Mouse (Mus musculus) cerebellum, adult 8-10 months (tissue): Measurements from ENCODE around the gene Dip2b.
"Not testable (repeated sequence)": the region's sequence is repeated elsewhere in the genome, so short reads cannot be mapped to it uniquely, and the experiment has no call there.

ENCODE experiments used
- DNase-seq: peaks from one replicate; pipeline ENCODE4 v3.0.0; 2022

Dip2b gene

GRCm38 (mm10) chr15:100227663-100228534 lies 189.4 kb downstream of the Dip2b start, which contains the start of gene Atf1:
TSS of gene Atf1 (plus strand) at chr15:100227819.
- DNase-seq: peak; percentile 94

- DNase-seq: no peak
Measured at GRCm38 (mm10) chr15:100228535-100229336, 190.3 kb downstream of the Dip2b start.

- DNase-seq: no peak
Measured at GRCm38 (mm10) chr15:100230655-100231054, 192.2 kb downstream of the Dip2b start.

GRCm38 (mm10) chr15:100231616-100232525 lies 193.4 kb downstream of the Dip2b start:
- DNase-seq: no peak

GRCm38 (mm10) chr15:100235208-100235965 lies 196.9 kb downstream of the Dip2b start:
- no peak for DNase-seq

GRCm38 (mm10) chr15:100236952-100237351 lies 198.5 kb downstream of the Dip2b start:
- DNase-seq: no peak

- no peak for DNase-seq
Measured at GRCm38 (mm10) chr15:100241780-100242179, 203.3 kb downstream of the Dip2b start.

- DNase-seq: no peak
Measured at GRCm38 (mm10) chr15:100245951-100246350, 207.5 kb downstream of the Dip2b start.

GRCm38 (mm10) chr15:100247296-100247695 lies 208.8 kb downstream of the Dip2b start:
- no peak for DNase-seq

- DNase-seq: no peak
Measured at GRCm38 (mm10) chr15:100248665-100249433, 210.4 kb downstream of the Dip2b start.

- DNase-seq: no peak
Measured at GRCm38 (mm10) chr15:100251153-100251780, 212.8 kb downstream of the Dip2b start.

- DNase-seq: no peak
Measured at GRCm38 (mm10) chr15:100256386-100256785, 217.9 kb downstream of the Dip2b start.

GRCm38 (mm10) chr15:100257305-100257704 lies 218.8 kb downstream of the Dip2b start:
- DNase-seq: no peak

- no peak for DNase-seq
Measured at GRCm38 (mm10) chr15:100258646-100259425, 220.4 kb downstream of the Dip2b start.

GRCm38 (mm10) chr15:100260351-100260750 lies 221.9 kb downstream of the Dip2b start:
- not testable (repeated sequence) for DNase-seq

GRCm38 (mm10) chr15:100263246-100263905 lies 224.9 kb downstream of the Dip2b start:
- peak; percentile 18 for DNase-seq

- no peak for DNase-seq
Measured at GRCm38 (mm10) chr15:100265586-100266325, 227.3 kb downstream of the Dip2b start.

GRCm38 (mm10) chr15:100268916-100269315 lies 230.5 kb downstream of the Dip2b start:
- DNase-seq: no peak
